8 mouse cellular contexts compared by ENCODE assay signal in the genomic region with DNA sequence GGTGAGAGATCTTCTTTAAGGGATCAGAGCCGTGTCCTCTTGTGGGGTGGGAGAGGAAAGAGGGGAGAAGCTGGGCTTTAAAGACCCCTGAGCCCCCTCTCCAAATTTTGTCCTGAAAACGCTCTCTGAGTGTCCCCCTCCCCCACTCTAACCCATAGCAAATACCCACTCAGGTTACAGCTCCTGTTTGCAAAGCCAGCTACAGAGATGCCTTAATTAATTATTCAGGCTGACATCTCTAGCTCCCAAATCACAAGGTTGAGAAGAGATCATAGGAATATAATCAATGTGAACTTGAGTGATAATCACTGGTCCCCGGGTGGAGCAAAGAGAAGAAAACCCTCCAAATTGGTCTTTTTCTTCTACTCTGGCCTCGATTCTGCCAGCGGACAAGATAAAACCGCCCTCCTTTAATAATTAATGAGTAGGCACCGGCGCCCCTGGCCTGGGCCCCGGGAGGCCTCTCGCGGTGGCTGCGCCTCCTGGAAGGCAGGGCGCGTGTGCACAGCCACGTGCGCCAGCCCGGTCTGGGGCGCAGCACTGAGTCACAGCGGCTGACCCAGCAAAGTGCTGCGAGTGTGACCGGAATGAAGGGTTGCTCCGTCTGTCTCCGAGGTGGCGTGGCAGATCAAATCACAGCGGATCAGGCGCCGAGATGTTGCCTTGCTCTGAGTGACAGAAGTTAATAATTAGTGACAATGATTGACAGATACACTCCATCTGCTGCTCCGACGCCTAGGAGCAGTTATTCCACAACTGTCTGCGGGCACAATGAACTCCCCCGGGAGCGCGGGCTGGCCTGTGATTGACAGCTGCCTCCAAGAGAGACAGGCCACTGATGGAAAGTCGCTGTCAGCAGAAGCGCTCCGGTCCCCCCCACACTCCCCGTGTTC.
DNase-seq lines count a peak whose midpoint lies in the region; ATAC-seq and TF ChIP-seq lines count a peak whose summit lies in the region.

No protein-coding gene starts in this region.

- no peak overlapping the region for H3K27ac ChIP-seq in cerebellum, adult 2 months (ENCODE audit: insufficient read depth, low read length)
- H3K27ac ChIP-seq in forebrain, embryonic 14.5 days (ENCODE audit: low read depth, low read length), result no peak overlapping the region; the same call in 1 of the 2 replicates
- H3K27ac ChIP-seq in intestine, postnatal 0 days (ENCODE audit: low read depth, low read length), result no peak overlapping the region
- no peak overlapping the region for H3K27ac ChIP-seq in limb, embryonic 13.5 days
- H3K27ac ChIP-seq in olfactory bulb, adult 2 months (ENCODE audit: insufficient read depth, low read depth, low read length), result no peak overlapping the region

- 3% methylated on average over 37 of the region's 37 CpGs for WGBS in cerebellum, adult 2 months
- WGBS in forebrain, embryonic 14.5 days, result 2% methylated on average over 37 of the region's 37 CpGs
- 2% methylated on average over 37 of the region's 37 CpGs for WGBS in intestine, postnatal 0 days
- WGBS in limb, embryonic 13.5 days, result 1% methylated on average over 37 of the region's 37 CpGs
- WGBS in olfactory bulb, adult 2 months, result 5% methylated on average over 37 of the region's 37 CpGs

- no peak for TF ChIP-seq POLR2A in cerebellum, adult 2 months (IDR thresholded peaks at IDR 0.05; ENCODE audit: borderline replicate concordance, insufficient read depth, low read length)
- TF ChIP-seq POLR2A in olfactory bulb, adult 2 months (IDR thresholded peaks at IDR 0.05; ENCODE audit: insufficient read depth, low read depth, low read length), result no peak

- H3K9me3 ChIP-seq in forebrain, embryonic 14.5 days (replicated peaks; ENCODE audit: control insufficient read depth, low read length), result no peaks in the 10 kb centered on the region
- no peaks in the 10 kb centered on the region for H3K9me3 ChIP-seq in intestine, postnatal 0 days (ENCODE audit: control insufficient read depth)
- no peaks in the 10 kb centered on the region for H3K9me3 ChIP-seq in limb, embryonic 13.5 days

- peak overlapping the region; percentile 51 for H3K9ac ChIP-seq in forebrain, embryonic 14.5 days (ENCODE audit: low read length)
- no peak overlapping the region for H3K9ac ChIP-seq in intestine, postnatal 0 days (ENCODE audit: low read depth, low read length)
- H3K9ac ChIP-seq in limb, embryonic 13.5 days, result peak overlapping the region; percentile 32

- H3K4me1 ChIP-seq in cerebellum, adult 2 months (ENCODE audit: control insufficient read depth, insufficient read depth, low read length), result no peaks in the 10 kb centered on the region
- peaks cover 15% of the 10 kb centered on the region for H3K4me1 ChIP-seq in forebrain, embryonic 14.5 days (ENCODE audit: control insufficient read depth, insufficient read depth, low read length)
- H3K4me1 ChIP-seq in intestine, postnatal 0 days (replicated peaks; ENCODE audit: control insufficient read depth, insufficient read depth, low read length), result no peaks in the 10 kb centered on the region
- H3K4me1 ChIP-seq in limb, embryonic 13.5 days, result peaks cover 19% of the 10 kb centered on the region
- H3K4me1 ChIP-seq in olfactory bulb, adult 2 months (ENCODE audit: control insufficient read depth, insufficient read depth, low read length), result peaks cover 9% of the 10 kb centered on the region

- H3K36me3 ChIP-seq in forebrain, embryonic 14.5 days (ENCODE audit: control insufficient read depth, insufficient read depth, low read length), result no peaks in the 10 kb centered on the region
- H3K36me3 ChIP-seq in intestine, postnatal 0 days (ENCODE audit: control insufficient read depth, insufficient read depth), result no peaks in the 10 kb centered on the region
- H3K36me3 ChIP-seq in limb, embryonic 13.5 days, result no peaks in the 10 kb centered on the region

- TF ChIP-seq CTCF in cerebellum, adult 2 months (IDR thresholded peaks at IDR 0.05; ENCODE audit: borderline replicate concordance, insufficient read depth, low read depth, low read length), result no peak
- TF ChIP-seq CTCF in intestine, postnatal 0 days (IDR thresholded peaks at IDR 0.05; ENCODE audit: low read depth), result peak; percentile 15; the same call in 1 of the 2 replicates
- TF ChIP-seq CTCF in olfactory bulb, adult 2 months (IDR thresholded peaks at IDR 0.05; ENCODE audit: insufficient read depth, low read depth, low read length), result no peak

- no peak overlapping the region for H3K4me3 ChIP-seq in cerebellum, adult 2 months (replicated peaks; ENCODE audit: insufficient read depth, low read depth, low read length)
- peak overlapping the region; percentile 20 for H3K4me3 ChIP-seq in forebrain, embryonic 14.5 days (ENCODE audit: low read depth, low read length)
- H3K4me3 ChIP-seq in intestine, postnatal 0 days (ENCODE audit: low read depth, low read length), result peak overlapping the region; percentile 21
- peak overlapping the region; percentile 41 for H3K4me3 ChIP-seq in limb, embryonic 13.5 days
- H3K4me3 ChIP-seq in olfactory bulb, adult 2 months (ENCODE audit: insufficient read depth, low read depth, low read length), result peak overlapping the region; percentile 33

- peak; percentile 86 for ATAC-seq in forebrain, embryonic 14.5 days
- peak; percentile 94 for ATAC-seq in intestine, postnatal 0 days
- no peak for ATAC-seq in limb, embryonic 13.5 days (ENCODE audit: low FRiP score, low read depth)

- DNase-seq in cerebellum, postnatal 10 days, result peak; percentile 30 to 39
- no peak for DNase-seq in cerebellum, adult 2 months
- peak; percentile 83 to 88 for DNase-seq in adrenal gland, adult (ENCODE audit: inconsistent age in 2 of 2, low spot score in 1 of 2)
- peak; percentile 76 for DNase-seq in forebrain, embryonic 14.5 days (ENCODE audit: low spot score)
- no peak for DNase-seq in MN1 (ENCODE audit: low spot score)

- peak overlapping the region; percentile 61 for H3K4me2 ChIP-seq in forebrain, embryonic 14.5 days (ENCODE audit: low read length)
- peak overlapping the region; percentile 61 for H3K4me2 ChIP-seq in intestine, postnatal 0 days (replicated peaks; ENCODE audit: low read depth)
- peak overlapping the region; percentile 77 for H3K4me2 ChIP-seq in limb, embryonic 13.5 days (replicated peaks)

- H3K27me3 ChIP-seq in cerebellum, adult 2 months (ENCODE audit: control insufficient read depth, insufficient read depth, low read length), result no peaks in the 10 kb centered on the region; the same call in 1 of the 2 replicates
- H3K27me3 ChIP-seq in forebrain, embryonic 14.5 days (replicated peaks; ENCODE audit: control insufficient read depth, insufficient read depth, low read length), result 0 out of 2 replicates have a peak, but pooled peaks cover 2% of the 10 kb centered on the region
- peaks cover 23% of the 10 kb centered on the region; the same call in 1 of the 2 replicates for H3K27me3 ChIP-seq in intestine, postnatal 0 days (replicated peaks; ENCODE audit: control insufficient read depth, insufficient read depth, low read length)
- peaks cover 52% of the 10 kb centered on the region for H3K27me3 ChIP-seq in limb, embryonic 13.5 days

Comparison
In these comparisons a context has a peak if more than half of its experiments do, and no peak if none do; other contexts are left out.
1. DNase-seq: peak in cerebellum, postnatal 10 days (2 of 2), adrenal gland, adult (2 of 2) and forebrain, embryonic 14.5 days (single experiment); none in cerebellum, adult 2 months (0 of 2) and MN1 (single experiment).
2. Peak in every context shown above with its lines, with median percentiles within 50 percentile points of each other: H3K4me2 ChIP-seq.